In genomic region chr4:135271419-135271828, GRCm38 (mm10) we compare ENCODE assay signal across 8 mouse cellular contexts. TPM values are rescaled to one million over a fixed set of nuclear protein-coding genes. Genes with fewer than 3 reads are reported as not detected.
DNase-seq lines count a peak whose midpoint lies in the region; ATAC-seq and TF ChIP-seq lines count a peak whose summit lies in the region.

No protein-coding gene starts in this region.

- peak overlapping the region; percentile 95 for H3K4me3 ChIP-seq in testis, adult 2 months (ENCODE audit: control insufficient read depth, low read depth, low read length)
- peak overlapping the region; percentile 95 for H3K4me3 ChIP-seq in limb, embryonic 11.5 days (ENCODE audit: low read depth, low read length)
- H3K4me3 ChIP-seq in neural tube, embryonic 11.5 days (ENCODE audit: low read depth, low read length): peak overlapping the region; percentile 91

- peak overlapping the region; percentile 54 for H3K4me2 ChIP-seq in limb, embryonic 11.5 days (ENCODE audit: low read depth, severe bottlenecking)
- peak overlapping the region; percentile 81 for H3K4me2 ChIP-seq in neural tube, embryonic 11.5 days (ENCODE audit: low read depth)

- TF ChIP-seq POLR2A in testis, adult 2 months (IDR thresholded peaks at IDR 0.05; ENCODE audit: control insufficient read depth, low read depth, low read length): no peak

- no peak for TF ChIP-seq CTCF in testis, adult 2 months (IDR thresholded peaks at IDR 0.05; ENCODE audit: control insufficient read depth, insufficient read depth, insufficient replicate concordance, low read depth, low read length)

- no peaks in the 10 kb centered on the region for H3K36me3 ChIP-seq in testis, adult 2 months (ENCODE audit: control insufficient read depth, insufficient read depth, low read length)
- no peaks in the 10 kb centered on the region for H3K36me3 ChIP-seq in limb, embryonic 11.5 days (ENCODE audit: control insufficient read depth, insufficient read depth, low read length)
- no peaks in the 10 kb centered on the region for H3K36me3 ChIP-seq in neural tube, embryonic 11.5 days (ENCODE audit: control insufficient read depth, insufficient read depth, low read length)

- H3K4me1 ChIP-seq in testis, adult 2 months (ENCODE audit: control insufficient read depth, insufficient read depth, low read length): peaks cover 24% of the 10 kb centered on the region
- peaks cover 30% of the 10 kb centered on the region for H3K4me1 ChIP-seq in limb, embryonic 11.5 days (ENCODE audit: control insufficient read depth, insufficient read depth, low read length)
- peaks cover 38% of the 10 kb centered on the region for H3K4me1 ChIP-seq in neural tube, embryonic 11.5 days (ENCODE audit: control insufficient read depth, insufficient read depth, low read length)

- no peaks in the 10 kb centered on the region for H3K9me3 ChIP-seq in limb, embryonic 11.5 days (ENCODE audit: control insufficient read depth, low read length)
- H3K9me3 ChIP-seq in neural tube, embryonic 11.5 days (ENCODE audit: control insufficient read depth, low read length): no peaks in the 10 kb centered on the region

- peak; percentile 45 for DNase-seq in CD4-positive, CD25-positive, alpha-beta regulatory T cell, adult 2 months (ENCODE audit: low read depth, low spot score)
- no peak for DNase-seq in testis, postnatal 14 days (ENCODE audit: low spot score)
- peak; percentile 40 for DNase-seq in forelimb bud, embryonic 11.5 days (ENCODE audit: low read depth, low spot score)
- peak; percentile 61 for DNase-seq in limb, embryonic 11.5 days (ENCODE audit: low spot score)
- peak; percentile 20 for DNase-seq in neural tube, embryonic 11.5 days (ENCODE audit: low spot score)
- no peak for DNase-seq in frontal cortex, postnatal 14 days (ENCODE audit: low spot score in 2 of 2)

- peak overlapping the region; percentile 99 for H3K9ac ChIP-seq in limb, embryonic 11.5 days (ENCODE audit: low read length)
- H3K9ac ChIP-seq in neural tube, embryonic 11.5 days (ENCODE audit: low read length): peak overlapping the region; percentile 96

- no peaks in the 10 kb centered on the region for H3K27me3 ChIP-seq in testis, adult 2 months (ENCODE audit: control insufficient read depth, insufficient read depth, low read length)
- H3K27me3 ChIP-seq in limb, embryonic 11.5 days (ENCODE audit: control insufficient read depth, insufficient read depth, low read length): no peaks in the 10 kb centered on the region
- peaks cover 6% of the 10 kb centered on the region; the same call in 1 of the 2 replicates for H3K27me3 ChIP-seq in neural tube, embryonic 11.5 days (ENCODE audit: control insufficient read depth, insufficient read depth, low read length)

- ATAC-seq in CD4-positive, CD25-positive, alpha-beta regulatory T cell, adult 4 months: no peak
- ATAC-seq in limb, embryonic 11.5 days (ENCODE audit: insufficient number of reproducible peaks, low FRiP score, low TSS enrichment, low read depth): no peak
- no peak for ATAC-seq in neural tube, embryonic 11.5 days (ENCODE audit: insufficient read depth, low FRiP score, low TSS enrichment)

- WGBS in limb, embryonic 11.5 days: under 1% methylated on average over 20 of the region's 20 CpGs
- WGBS in neural tube, embryonic 11.5 days: 1% methylated on average over 20 of the region's 20 CpGs

- H3K27ac ChIP-seq in testis, adult 2 months (ENCODE audit: control insufficient read depth, insufficient read depth, low read depth, low read length): peak overlapping the region; percentile 93
- H3K27ac ChIP-seq in limb, embryonic 11.5 days (replicated peaks; ENCODE audit: low read depth, low read length): peak overlapping the region; percentile 53; the same call in 1 of the 2 replicates
- H3K27ac ChIP-seq in neural tube, embryonic 11.5 days (ENCODE audit: low read depth, low read length): no peak overlapping the region

RNA-seq across cellular contexts. Expression of gene Clic4, which starts 1.2 kb away (rescaled TPM):
- polyA plus RNA-seq in CD4-positive, CD25-positive, alpha-beta regulatory T cell, adult 4 months (2017; shearing (Covaris generic)): 1 to 10 TPM; 7.0 to 8.0 TPM
- polyA plus RNA-seq in testis, adult 2 months (2012; rRNA removed): 20.9 and 21.0 TPM in 2 replicates
- polyA plus RNA-seq in limb, embryonic 11.5 days (2014; fragmentation: Nextera tagmentation; extraction: Ambion mirVana): 141 and 161 TPM in 2 replicates
- polyA plus RNA-seq in neural tube, embryonic 11.5 days (2014; fragmentation: Nextera tagmentation; extraction: Ambion mirVana): 148 and 157 TPM in 2 replicates

Comparison
In these comparisons a context has a peak if more than half of its experiments do, and no peak if none do; other contexts are left out.
1. DNase-seq: peak in CD4-positive, CD25-positive, alpha-beta regulatory T cell, adult 2 months (single experiment), forelimb bud, embryonic 11.5 days (single experiment), limb, embryonic 11.5 days (single experiment) and neural tube, embryonic 11.5 days (single experiment); none in testis, postnatal 14 days (single experiment) and frontal cortex, postnatal 14 days (0 of 2).
2. Peak in every context shown above with its lines, with median percentiles within 50 percentile points of each other: H3K4me3 ChIP-seq.